20 mouse cellular contexts compared by ENCODE assay signal in genomic region chr8:70934786-70935185, GRCm38 (mm10). TPM values are rescaled to one million over a fixed set of nuclear protein-coding genes. Genes with fewer than 3 reads are reported as not detected.
DNase-seq lines count a peak whose midpoint lies in the region; ATAC-seq lines count a peak whose summit lies in the region.
"Had no signal": no experiment of that assay in that cellular context is flagged by ENCODE, and none has a peak within 500 bp of the region (broad histone marks: within the 10 kb centered on the region; RNA-seq: fewer than 3 reads in every experiment).

No protein-coding gene starts in this region.

- H3K27ac ChIP-seq in embryonic facial prominence, embryonic 14.5 days (replicated peaks; ENCODE audit: low read depth, low read length) = no peak overlapping the region
- H3K27ac ChIP-seq in embryonic facial prominence, embryonic 10.5 days (replicated peaks) = no peak overlapping the region
- H3K27ac ChIP-seq in hindbrain, embryonic 16.5 days (ENCODE audit: low read depth, low read length) = no peak overlapping the region
- no peak overlapping the region for H3K27ac ChIP-seq in hindbrain, embryonic 11.5 days (ENCODE audit: low read depth, low read length)
- H3K27ac ChIP-seq in midbrain, embryonic 15.5 days = no peak overlapping the region
- H3K27ac ChIP-seq in midbrain, embryonic 13.5 days = no peak overlapping the region
- no peak overlapping the region for H3K27ac ChIP-seq in intestine, embryonic 15.5 days
- H3K27ac ChIP-seq: hindbrain, embryonic 10.5 days; liver, embryonic 14.5 days; lung, embryonic 15.5 days; stomach, postnatal 0 days had no signal

- no peak overlapping the region for H3K4me3 ChIP-seq in embryonic facial prominence, embryonic 14.5 days (ENCODE audit: low read depth, low read length)
- H3K4me3 ChIP-seq in embryonic facial prominence, embryonic 10.5 days = no peak overlapping the region
- no peak overlapping the region for H3K4me3 ChIP-seq in hindbrain, embryonic 16.5 days (ENCODE audit: low read length)
- no peak overlapping the region for H3K4me3 ChIP-seq in hindbrain, embryonic 11.5 days (ENCODE audit: low read depth, low read length)
- H3K4me3 ChIP-seq in midbrain, embryonic 15.5 days = no peak overlapping the region
- no peak overlapping the region for H3K4me3 ChIP-seq in midbrain, embryonic 13.5 days (replicated peaks)
- H3K4me3 ChIP-seq in intestine, embryonic 15.5 days (replicated peaks) = no peak overlapping the region
- H3K4me3 ChIP-seq: erythroblast, embryonic 14.5 days; hindbrain, embryonic 10.5 days; lung, embryonic 15.5 days had no signal

- H3K9ac ChIP-seq in embryonic facial prominence, embryonic 14.5 days (ENCODE audit: low read depth, low read length) = no peak overlapping the region
- no peak overlapping the region for H3K9ac ChIP-seq in hindbrain, embryonic 16.5 days (ENCODE audit: low read depth, low read length)
- H3K9ac ChIP-seq in hindbrain, embryonic 11.5 days (ENCODE audit: low read depth, low read length) = no peak overlapping the region
- no peak overlapping the region for H3K9ac ChIP-seq in midbrain, embryonic 15.5 days
- H3K9ac ChIP-seq in midbrain, embryonic 13.5 days (replicated peaks) = no peak overlapping the region
- no peak overlapping the region for H3K9ac ChIP-seq in intestine, embryonic 15.5 days
- H3K9ac ChIP-seq: liver, embryonic 14.5 days; lung, embryonic 15.5 days had no signal

- WGBS in embryonic facial prominence, embryonic 14.5 days = 59% methylated on average over 7 of the region's 7 CpGs
- 74% methylated on average over 7 of the region's 7 CpGs for WGBS in embryonic facial prominence, embryonic 10.5 days
- WGBS in hindbrain, embryonic 16.5 days = 73% methylated on average over 7 of the region's 7 CpGs
- 79% methylated on average over 7 of the region's 7 CpGs for WGBS in hindbrain, embryonic 11.5 days
- WGBS in midbrain, embryonic 15.5 days = 76% methylated on average over 7 of the region's 7 CpGs
- WGBS in midbrain, embryonic 13.5 days = 68% methylated on average over 7 of the region's 7 CpGs
- 48% methylated on average over 7 of the region's 7 CpGs for WGBS in intestine, embryonic 15.5 days

- no peaks in the 10 kb centered on the region for H3K9me3 ChIP-seq in embryonic facial prominence, embryonic 14.5 days (ENCODE audit: control insufficient read depth, low read length)
- no peaks in the 10 kb centered on the region for H3K9me3 ChIP-seq in embryonic facial prominence, embryonic 10.5 days
- H3K9me3 ChIP-seq in hindbrain, embryonic 16.5 days (ENCODE audit: control insufficient read depth, low read length) = no peaks in the 10 kb centered on the region
- no peaks in the 10 kb centered on the region for H3K9me3 ChIP-seq in hindbrain, embryonic 11.5 days (ENCODE audit: control insufficient read depth, low read length)
- no peaks in the 10 kb centered on the region for H3K9me3 ChIP-seq in midbrain, embryonic 15.5 days
- H3K9me3 ChIP-seq in midbrain, embryonic 13.5 days = no peaks in the 10 kb centered on the region
- no peaks in the 10 kb centered on the region for H3K9me3 ChIP-seq in intestine, embryonic 15.5 days
- H3K9me3 ChIP-seq: hindbrain, embryonic 10.5 days; lung, embryonic 15.5 days had no signal

- H3K36me3 ChIP-seq in embryonic facial prominence, embryonic 14.5 days (ENCODE audit: control insufficient read depth, insufficient read depth, low read length) = no peaks in the 10 kb centered on the region
- H3K36me3 ChIP-seq in embryonic facial prominence, embryonic 10.5 days (replicated peaks) = peaks cover 2% of the 10 kb centered on the region; the same call in 1 of the 2 replicates
- peaks cover 7% of the 10 kb centered on the region; the same call in 1 of the 2 replicates for H3K36me3 ChIP-seq in hindbrain, embryonic 16.5 days (ENCODE audit: control insufficient read depth, insufficient read depth, low read length)
- no peaks in the 10 kb centered on the region for H3K36me3 ChIP-seq in hindbrain, embryonic 11.5 days (ENCODE audit: control insufficient read depth, insufficient read depth, low read length)
- H3K36me3 ChIP-seq in midbrain, embryonic 15.5 days (replicated peaks) = 0 out of 2 replicates have a peak, but pooled peaks cover 2% of the 10 kb centered on the region
- H3K36me3 ChIP-seq in midbrain, embryonic 13.5 days = peaks cover 28% of the 10 kb centered on the region
- H3K36me3 ChIP-seq in intestine, embryonic 15.5 days = no peaks in the 10 kb centered on the region
- H3K36me3 ChIP-seq: lung, embryonic 15.5 days had no signal

- peak; percentile 61 for DNase-seq in embryonic facial prominence, embryonic 14.5 days (ENCODE audit: low spot score)
- no peak for DNase-seq in embryonic facial prominence, embryonic 10.5 days (ENCODE audit: low spot score)
- no peak for DNase-seq in hindbrain, embryonic 11.5 days (ENCODE audit: low spot score)
- DNase-seq in fibroblast of lung, adult 2 months (ENCODE audit: low read depth) = peak; percentile 44
- DNase-seq: adrenal gland, postnatal 25 days; cerebellum, adult 8-10 months; gastrocnemius, postnatal 36 days; kidney, adult 9 months; thymus, postnatal 25 days had no signal

- H3K4me2 ChIP-seq in embryonic facial prominence, embryonic 14.5 days (ENCODE audit: low read depth, low read length) = no peak overlapping the region
- no peak overlapping the region for H3K4me2 ChIP-seq in hindbrain, embryonic 16.5 days (ENCODE audit: low read length)
- no peak overlapping the region for H3K4me2 ChIP-seq in hindbrain, embryonic 11.5 days (replicated peaks; ENCODE audit: low read depth, low read length)
- no peak overlapping the region for H3K4me2 ChIP-seq in midbrain, embryonic 15.5 days
- no peak overlapping the region for H3K4me2 ChIP-seq in midbrain, embryonic 13.5 days (replicated peaks)
- H3K4me2 ChIP-seq in intestine, embryonic 15.5 days (replicated peaks) = no peak overlapping the region
- H3K4me2 ChIP-seq: lung, embryonic 15.5 days had no signal

- ATAC-seq in embryonic facial prominence, embryonic 14.5 days (ENCODE audit: low read depth) = peak; percentile 48
- ATAC-seq in hindbrain, embryonic 16.5 days = peak; percentile 45; the same call in 1 of the 2 replicates
- ATAC-seq in hindbrain, embryonic 11.5 days (ENCODE audit: low FRiP score) = no peak
- 0 out of 2 replicates have a peak, but pooled peaks have one; percentile 31 for ATAC-seq in midbrain, embryonic 15.5 days (replicated peaks)
- no peak for ATAC-seq in midbrain, embryonic 13.5 days
- ATAC-seq in intestine, embryonic 15.5 days = no peak
- ATAC-seq: CD4-positive, CD25-positive, alpha-beta regulatory T cell, adult 4 months; midbrain, embryonic 16.5 days had no signal

- H3K4me1 ChIP-seq in embryonic facial prominence, embryonic 14.5 days (ENCODE audit: control insufficient read depth, insufficient read depth, low read length) = no peaks in the 10 kb centered on the region
- no peaks in the 10 kb centered on the region for H3K4me1 ChIP-seq in embryonic facial prominence, embryonic 10.5 days
- no peaks in the 10 kb centered on the region for H3K4me1 ChIP-seq in hindbrain, embryonic 16.5 days (ENCODE audit: control insufficient read depth, insufficient read depth, low read depth, low read length)
- H3K4me1 ChIP-seq in hindbrain, embryonic 11.5 days (replicated peaks; ENCODE audit: control insufficient read depth, insufficient read depth, low read length) = no peaks in the 10 kb centered on the region
- no peaks in the 10 kb centered on the region for H3K4me1 ChIP-seq in midbrain, embryonic 15.5 days
- H3K4me1 ChIP-seq in midbrain, embryonic 13.5 days (replicated peaks) = no peaks in the 10 kb centered on the region
- H3K4me1 ChIP-seq in intestine, embryonic 15.5 days (replicated peaks) = no peaks in the 10 kb centered on the region
- H3K4me1 ChIP-seq: hindbrain, embryonic 10.5 days; lung, embryonic 15.5 days had no signal

- H3K27me3 ChIP-seq in embryonic facial prominence, embryonic 14.5 days (replicated peaks; ENCODE audit: control insufficient read depth, insufficient read depth, low read length) = no peaks in the 10 kb centered on the region
- H3K27me3 ChIP-seq in embryonic facial prominence, embryonic 10.5 days (replicated peaks; ENCODE audit: low read depth, poor library complexity, severe bottlenecking) = no peaks in the 10 kb centered on the region
- H3K27me3 ChIP-seq in hindbrain, embryonic 16.5 days (replicated peaks; ENCODE audit: control insufficient read depth, insufficient read depth, low read length) = no peaks in the 10 kb centered on the region
- no peaks in the 10 kb centered on the region for H3K27me3 ChIP-seq in hindbrain, embryonic 11.5 days (ENCODE audit: control insufficient read depth, insufficient read depth, low read length)
- H3K27me3 ChIP-seq in midbrain, embryonic 15.5 days (replicated peaks) = no peaks in the 10 kb centered on the region
- no peaks in the 10 kb centered on the region for H3K27me3 ChIP-seq in midbrain, embryonic 13.5 days
- H3K27me3 ChIP-seq in intestine, embryonic 15.5 days (replicated peaks) = no peaks in the 10 kb centered on the region
- H3K27me3 ChIP-seq: lung, embryonic 15.5 days had no signal

RNA-seq across cellular contexts. Expression of gene Map1s, which starts 29.1 kb away (rescaled TPM):
- 41.3 and 49.7 TPM in 2 replicates for polyA plus RNA-seq in embryonic facial prominence, embryonic 14.5 days (2014; fragmentation: Nextera tagmentation; extraction: Ambion mirVana)
- polyA plus RNA-seq in embryonic facial prominence, embryonic 10.5 days (2016; fragmentation: Nextera tagmentation; extraction: Ambion mirVana) = 67.8 and 72.3 TPM in 2 replicates
- polyA plus RNA-seq in hindbrain, embryonic 16.5 days (2015; fragmentation: Nextera tagmentation; extraction: Ambion mirVana) = 57.8 and 71.4 TPM in 2 replicates
- 32.3 and 34.3 TPM in 2 replicates for polyA plus RNA-seq in hindbrain, embryonic 11.5 days (2014; fragmentation: Nextera tagmentation; extraction: Ambion mirVana)
- 69.2 and 69.9 TPM in 2 replicates for polyA plus RNA-seq in midbrain, embryonic 15.5 days (2015; fragmentation: Nextera tagmentation; extraction: Ambion mirVana)
- polyA plus RNA-seq in midbrain, embryonic 13.5 days (2015; fragmentation: Nextera tagmentation; extraction: Ambion mirVana) = 61.0 and 62.5 TPM in 2 replicates
- 36.7 and 38.6 TPM in 2 replicates for polyA plus RNA-seq in intestine, embryonic 15.5 days (2015; fragmentation: Nextera tagmentation; extraction: Ambion mirVana)

RNA-seq across cellular contexts. Expression of gene Rpl18a, which starts 37.6 kb away (rescaled TPM):
- 5,430 and 5,481 TPM in 2 replicates for polyA plus RNA-seq in embryonic facial prominence, embryonic 14.5 days (2014; fragmentation: Nextera tagmentation; extraction: Ambion mirVana)
- 3,888 and 3,901 TPM in 2 replicates for polyA plus RNA-seq in embryonic facial prominence, embryonic 10.5 days (2016; fragmentation: Nextera tagmentation; extraction: Ambion mirVana)
- polyA plus RNA-seq in hindbrain, embryonic 16.5 days (2015; fragmentation: Nextera tagmentation; extraction: Ambion mirVana) = 1,821 and 2,018 TPM in 2 replicates
- polyA plus RNA-seq in hindbrain, embryonic 11.5 days (2014; fragmentation: Nextera tagmentation; extraction: Ambion mirVana) = 3,048 and 3,182 TPM in 2 replicates
- 2,076 and 2,093 TPM in 2 replicates for polyA plus RNA-seq in midbrain, embryonic 15.5 days (2015; fragmentation: Nextera tagmentation; extraction: Ambion mirVana)
- polyA plus RNA-seq in midbrain, embryonic 13.5 days (2015; fragmentation: Nextera tagmentation; extraction: Ambion mirVana) = 2,682 and 2,717 TPM in 2 replicates
- polyA plus RNA-seq in intestine, embryonic 15.5 days (2015; fragmentation: Nextera tagmentation; extraction: Ambion mirVana) = 4,170 and 4,400 TPM in 2 replicates

RNA-seq across cellular contexts. Expression of gene Slc5a5, which starts 42.2 kb away (rescaled TPM):
- 0.42 and 0.58 TPM in 2 replicates for polyA plus RNA-seq in embryonic facial prominence, embryonic 14.5 days (2014; fragmentation: Nextera tagmentation; extraction: Ambion mirVana)
- polyA plus RNA-seq in embryonic facial prominence, embryonic 10.5 days (2016; fragmentation: Nextera tagmentation; extraction: Ambion mirVana) = 0.30 and 0.40 TPM in 2 replicates
- 2.4 and 3.1 TPM in 2 replicates for polyA plus RNA-seq in hindbrain, embryonic 16.5 days (2015; fragmentation: Nextera tagmentation; extraction: Ambion mirVana)
- polyA plus RNA-seq in hindbrain, embryonic 11.5 days (2014; fragmentation: Nextera tagmentation; extraction: Ambion mirVana) = 0.47 and 0.71 TPM in 2 replicates
- 1.9 and 2.0 TPM in 2 replicates for polyA plus RNA-seq in midbrain, embryonic 15.5 days (2015; fragmentation: Nextera tagmentation; extraction: Ambion mirVana)
- 0.67 and 0.73 TPM in 2 replicates for polyA plus RNA-seq in midbrain, embryonic 13.5 days (2015; fragmentation: Nextera tagmentation; extraction: Ambion mirVana)
- polyA plus RNA-seq in intestine, embryonic 15.5 days (2015; fragmentation: Nextera tagmentation; extraction: Ambion mirVana) = 0.34 and 0.40 TPM in 2 replicates
- polyA plus RNA-seq: CD4-positive, CD25-positive, alpha-beta regulatory T cell, adult 4 months had no signal

Comparison
In these comparisons a context has a peak if more than half of its experiments do, and no peak if none do; other contexts are left out.
1. ATAC-seq: peak in embryonic facial prominence, embryonic 14.5 days (single experiment), hindbrain, embryonic 16.5 days (single experiment) and midbrain, embryonic 15.5 days (single experiment); none in hindbrain, embryonic 11.5 days (single experiment), midbrain, embryonic 13.5 days (single experiment) and intestine, embryonic 15.5 days (single experiment).
2. DNase-seq: peak in embryonic facial prominence, embryonic 14.5 days (single experiment) and fibroblast of lung, adult 2 months (single experiment); none in embryonic facial prominence, embryonic 10.5 days (single experiment) and hindbrain, embryonic 11.5 days (single experiment).